Mouse (Mus musculus) CH12.LX (cell line): ENCODE measurements at regions not wholly inside any gene's neighbourhood (a gene's known extent, or its start where the extent isn't known, plus 50 kb on each side); places are given as distances from the start of the nearest gene placed in this dataset.

Experiments
- DNase-seq: peaks from one replicate; pipeline ENCODE4 v3.0.0-alpha.2; 2013; ENCODE audit errors: extremely low read depth
- H3K27ac ChIP-seq: 2 replicates; pipeline ENCODE4 v1.5.1; 2012; ENCODE audit warnings: low read depth, mild to moderate bottlenecking, control low read depth, moderate library complexity; ENCODE audit not compliant: insufficient read depth
- H3K27me3 ChIP-seq: replicated peaks from 2 replicates; pipeline ENCODE3; 2012; ENCODE audit warnings: inconsistent platforms
- H3K36me3 ChIP-seq, 2 experiments: replicated peaks in 1 of 2; 2 replicates each; pipeline versions ENCODE3 to v1.6.1; 2012; ENCODE audit warnings: inconsistent platforms in 1 of 2, low read length in 1 of 2, mild to moderate bottlenecking in 1 of 2, mixed read lengths in 1 of 2, moderate library complexity in 1 of 2; ENCODE audit not compliant: control insufficient read depth in 1 of 2, insufficient read depth in 1 of 2
- H3K4me1 ChIP-seq, 2 experiments: 2 replicates each; pipeline ENCODE4 v1.6.1; 2012; ENCODE audit warnings: inconsistent platforms in 1 of 2, moderate library complexity in 1 of 2; ENCODE audit not compliant: insufficient read depth in 2 of 2, control insufficient read depth in 1 of 2
- H3K4me2 ChIP-seq: 2 replicates; pipeline ENCODE4 v1.6.1; 2012; ENCODE audit warnings: low read depth, mild to moderate bottlenecking, control low read depth; ENCODE audit not compliant: poor library complexity, insufficient read depth, severe bottlenecking
- H3K4me3 ChIP-seq, 3 experiments: fragments of 150-350 bp in 1 of 3; sonication (generic) in 1 of 3; replicated peaks in 1 of 3; 2 replicates each; pipeline versions ENCODE3 to v1.5.1; 2011 to 2012; ENCODE audit warnings: low read depth in 2 of 3, low read length in 2 of 3, mild to moderate bottlenecking in 2 of 3, moderate library complexity in 2 of 3, control low read depth in 1 of 3, improper control_type of control experiment in 1 of 3, inconsistent platforms in 1 of 3, mixed read lengths in 1 of 3; ENCODE audit not compliant: poor library complexity in 1 of 3
- H3K79me2 ChIP-seq: replicated peaks from 2 replicates; pipeline ENCODE4 v1.6.1; 2012; ENCODE audit warnings: mild to moderate bottlenecking, moderate library complexity; ENCODE audit not compliant: control insufficient read depth, poor library complexity, insufficient read depth, severe bottlenecking; ENCODE audit errors: extremely low read depth
- H3K9ac ChIP-seq: 2 replicates; pipeline ENCODE4 v1.6.1; 2012; ENCODE audit warnings: low read depth, mild to moderate bottlenecking, control low read depth, moderate library complexity; ENCODE audit not compliant: insufficient read depth
- H3K9me3 ChIP-seq: replicated peaks from 2 replicates; pipeline ENCODE3; 2012; ENCODE audit warnings: low read length, inconsistent platforms, mixed read lengths
- BHLHE40 ChIP-seq: IDR thresholded peaks from 2 replicates; pipeline ENCODE4 v1.6.1; 2011; ENCODE audit warnings: mild to moderate bottlenecking, low read depth, low read length, improper control_type of control experiment
- CHD1 ChIP-seq: IDR thresholded peaks from 2 replicates; pipeline ENCODE4 v1.6.1; 2012; ENCODE audit warnings: low read depth, low read length, improper control_type of control experiment, inconsistent platforms
- HCFC1 ChIP-seq: IDR thresholded peaks from 2 replicates; pipeline ENCODE4 v1.6.1; 2012; ENCODE audit warnings: low read depth, mild to moderate bottlenecking, inconsistent platforms, low read length, improper control_type of control experiment
- JUND ChIP-seq: conservative IDR thresholded peaks from 2 replicates; pipeline ENCODE4 v1.6.1; 2011; ENCODE audit warnings: low read depth, low read length, improper control_type of control experiment
- MAX ChIP-seq: IDR thresholded peaks from 2 replicates; pipeline ENCODE4 v1.6.1; 2011; ENCODE audit warnings: low read length, improper control_type of control experiment
- MAZ ChIP-seq: IDR thresholded peaks from 2 replicates; pipeline ENCODE4 v1.6.1; 2012; ENCODE audit warnings: low read depth, mild to moderate bottlenecking, inconsistent platforms, low read length, improper control_type of control experiment, moderate library complexity
- MEF2A ChIP-seq: IDR thresholded peaks from 2 replicates; pipeline ENCODE4 v1.6.1; 2014; ENCODE audit warnings: low read depth, mild to moderate bottlenecking, inconsistent platforms, low read length, improper control_type of control experiment, borderline replicate concordance
- NELFE ChIP-seq: IDR thresholded peaks from 2 replicates; pipeline ENCODE4 v1.6.1; 2011; ENCODE audit warnings: low read depth, low read length, improper control_type of control experiment
- NRF1 ChIP-seq: IDR thresholded peaks from 2 replicates; pipeline ENCODE4 v1.6.1; 2014; ENCODE audit warnings: low read depth, mild to moderate bottlenecking, inconsistent platforms, low read length, improper control_type of control experiment, moderate library complexity
- POLR2A ChIP-seq: IDR thresholded peaks from 2 replicates; pipeline ENCODE4 v1.6.1; 2011; ENCODE audit warnings: low read depth, mild to moderate bottlenecking, improper control_type of control experiment, low read length
- RAD21 ChIP-seq: IDR thresholded peaks from 2 replicates; pipeline ENCODE4 v1.6.1; 2011; ENCODE audit warnings: low read depth, mild to moderate bottlenecking, low read length, improper control_type of control experiment, moderate library complexity
- RCOR1 ChIP-seq: conservative IDR thresholded peaks from 2 replicates; pipeline ENCODE4 v1.6.1; 2012; ENCODE audit warnings: low read depth, mild to moderate bottlenecking, inconsistent platforms, low read length, improper control_type of control experiment
- SMC3 ChIP-seq: IDR thresholded peaks from 2 replicates; pipeline ENCODE4 v1.6.1; 2011; ENCODE audit warnings: low read depth, low read length, improper control_type of control experiment
- TBP ChIP-seq: conservative IDR thresholded peaks from 2 replicates; pipeline ENCODE4 v1.6.1; 2011; ENCODE audit warnings: low read depth, low read length, improper control_type of control experiment
- TCF12 ChIP-seq: IDR thresholded peaks from 2 replicates; pipeline ENCODE4 v1.6.1; 2014; ENCODE audit warnings: low read depth, mild to moderate bottlenecking, inconsistent platforms, low read length, improper control_type of control experiment
- UBTF ChIP-seq: IDR thresholded peaks from 2 replicates; pipeline ENCODE4 v1.6.1; 2012; ENCODE audit warnings: low read depth, mild to moderate bottlenecking, inconsistent platforms, low read length, improper control_type of control experiment, moderate library complexity
- USF2 ChIP-seq: conservative IDR thresholded peaks from 2 replicates; pipeline ENCODE4 v1.6.1; 2011; ENCODE audit warnings: low read depth, low read length, improper control_type of control experiment
- ZC3H11A ChIP-seq: IDR thresholded peaks from 2 replicates; pipeline ENCODE4 v1.6.1; 2012; ENCODE audit warnings: low read depth, mild to moderate bottlenecking, inconsistent platforms, low read length, improper control_type of control experiment
- ZNF384 ChIP-seq: IDR thresholded peaks from 2 replicates; pipeline ENCODE4 v1.6.1; 2012; ENCODE audit warnings: low read depth, low read length, improper control_type of control experiment, inconsistent platforms
- dilution Hi-C: fragments of 300-500 bp; cut with MboI; formaldehyde crosslinking; loops from 2 replicates; pipeline ENCODE4 v1.14.3; 2020; ENCODE audit warnings: low sequenced_read_pairs; ENCODE audit not compliant: extremely low pct_unique_long_range_greater_than_20kb, extremely low pct_ligation_motif_present
- in situ Hi-C: fragments of 300-500 bp; cut with MboI; formaldehyde crosslinking; loops from 3 replicates; pipeline ENCODE4 v1.14.3; 2019; ENCODE audit warnings: low sequenced_read_pairs, low pct_ligation_motif_present, low pct_unique_long_range_greater_than_20kb, mixed read lengths

GRCm38 (mm10) chr13:31439761-31440627 lies 115.9 kb upstream of the Foxq1 start:
- no peaks in the 10 kb centered on the region for H3K9me3 ChIP-seq
- dilution Hi-C loops, result no loop called here
- no peak for TF ChIP-seq MAX
- no peak for TF ChIP-seq NRF1
- TF ChIP-seq RCOR1, result no peak
- no peak for TF ChIP-seq CHD1
- TF ChIP-seq NELFE, result no peak
- TF ChIP-seq HCFC1, result no peak
- no peak for TF ChIP-seq RAD21
- no peak for TF ChIP-seq UBTF
- no peak for TF ChIP-seq ZC3H11A
- TF ChIP-seq, all 38 proteins: peak for 0
- Histone ChIP-seq H3K79me2 (no peaks in the 10 kb centered on the region), H3K4me2 (no peak overlapping the region), H3K4me1 (no peaks in the 10 kb centered on the region), H3K27me3 (no peaks in the 10 kb centered on the region), H3K36me3 (no peaks in the 10 kb centered on the region), H3K9ac (no peak overlapping the region), H3K4me3 (no peak overlapping the region), H3K27ac (no peak overlapping the region)
- no peak for DNase-seq
- in situ Hi-C loops, result no loop called here

GRCm38 (mm10) chr13:31458883-31459282 lies 97.1 kb upstream of the Foxq1 start:
- in situ Hi-C loops, result no loop called here
- H3K4me2 ChIP-seq, result no peak overlapping the region
- dilution Hi-C loops, result no loop called here
- no peak overlapping the region for H3K27ac ChIP-seq
- no peaks in the 10 kb centered on the region for H3K36me3 ChIP-seq
- H3K79me2 ChIP-seq, result no peaks in the 10 kb centered on the region
- H3K4me3 ChIP-seq, result no peak overlapping the region
- no peak overlapping the region for H3K9ac ChIP-seq
- H3K9me3 ChIP-seq, result no peaks in the 10 kb centered on the region
- no peaks in the 10 kb centered on the region for H3K27me3 ChIP-seq
- no peak for DNase-seq
- TF ChIP-seq TBP (no peak), SMC3 (no peak), ZNF384 (no peak), POLR2A (no peak), UBTF (no peak), MAZ (no peak), JUND (no peak), USF2 (no peak), TCF12 (no peak), MEF2A (no peak), BHLHE40 (no peak), MAX (no peak)
- TF ChIP-seq, all 38 proteins: peak for 0
- H3K4me1 ChIP-seq, result no peaks in the 10 kb centered on the region
